Mouse (Mus musculus) liver, embryonic 12.5 days (tissue): ENCODE measurements around the gene Irf2bp2. TPM values are rescaled to one million over a fixed set of nuclear protein-coding genes. Genes with fewer than 3 reads are reported as not detected.

ENCODE experiments used
- ATAC-seq: fragments of 200-750 bp; cut with Nextera tagmentation; 2 replicates; pipeline ENCODE4 v1.8.0; 2017; ENCODE audit warnings: moderate number of reproducible peaks, mild to moderate bottlenecking, moderate library complexity
- H3K27ac ChIP-seq: fragments of 300-500 bp; sonication (generic); 2 replicates; pipeline ENCODE4 v1.5.1; 2016; ENCODE audit warnings: mild to moderate bottlenecking
- H3K27me3 ChIP-seq: fragments of 300-500 bp; sonication (generic); replicated peaks from 2 replicates; pipeline ENCODE4 v1.6.1; 2016; ENCODE audit warnings: mild to moderate bottlenecking, moderate library complexity
- H3K36me3 ChIP-seq: fragments of 300-500 bp; sonication (generic); 2 replicates; pipeline ENCODE4 v1.6.1; 2016; ENCODE audit warnings: mild to moderate bottlenecking, moderate library complexity
- H3K4me1 ChIP-seq: fragments of 300-500 bp; sonication (generic); 2 replicates; pipeline ENCODE4 v1.6.1; 2016
- H3K4me2 ChIP-seq: fragments of 300-500 bp; sonication (generic); 2 replicates; pipeline ENCODE4 v1.6.1; 2016; ENCODE audit warnings: mild to moderate bottlenecking, moderate library complexity
- H3K4me3 ChIP-seq: fragments of 300-500 bp; sonication (generic); 2 replicates; pipeline ENCODE4 v1.5.1; 2016; ENCODE audit warnings: mild to moderate bottlenecking, moderate library complexity
- H3K9ac ChIP-seq: fragments of 300-500 bp; sonication (generic); 2 replicates; pipeline ENCODE4 v1.6.1; 2016; ENCODE audit warnings: mild to moderate bottlenecking, moderate library complexity
- H3K9me3 ChIP-seq: fragments of 300-500 bp; sonication (generic); replicated peaks from 2 replicates; pipeline ENCODE4 v1.6.1; 2016; ENCODE audit warnings: mild to moderate bottlenecking, moderate library complexity
- WGBS: fragments of 180-500 bp; shearing (Covaris S2); methylation state at CpG from one replicate; pipeline ENCODE4 v1.1.7; 2016; ENCODE audit not compliant: insufficient replicate concordance; 5-methylcytosine and 5-hydroxymethylcytosine counted together
- polyA plus RNA-seq: library from polyadenylated mRNA; unstranded; fragments of >200 nt; fragmentation: Nextera tagmentation; extraction: Ambion mirVana; gene quantifications from 2 replicates; pipeline ENCODE4 v1.2.1, GENCODE M21; 2016

Gene Irf2bp2
- polyA plus RNA-seq, 1 experiment from 2014 or later = 5.5 TPM

- H3K36me3 ChIP-seq = peaks cover 22% of the 10 kb centered on the region
- WGBS = 13% methylated on average over 13 of the region's 13 CpGs
- peak overlapping the region; percentile 89 for H3K27ac ChIP-seq
- H3K4me3 ChIP-seq = peak overlapping the region; percentile 66
- H3K4me2 ChIP-seq = peak overlapping the region; percentile 99
- peaks cover 61% of the 10 kb centered on the region for H3K4me1 ChIP-seq
- 0 out of 2 replicates have a peak, but pooled peaks cover 4% of the 10 kb centered on the region for H3K9me3 ChIP-seq
- H3K27me3 ChIP-seq = no peaks in the 10 kb centered on the region
- no peak for ATAC-seq
- peak overlapping the region; percentile 85 for H3K9ac ChIP-seq
These were observed 10.3 kb downstream of the Irf2bp2 start for GRCm38 (mm10) chr8:126583534-126583933.

DNA sequence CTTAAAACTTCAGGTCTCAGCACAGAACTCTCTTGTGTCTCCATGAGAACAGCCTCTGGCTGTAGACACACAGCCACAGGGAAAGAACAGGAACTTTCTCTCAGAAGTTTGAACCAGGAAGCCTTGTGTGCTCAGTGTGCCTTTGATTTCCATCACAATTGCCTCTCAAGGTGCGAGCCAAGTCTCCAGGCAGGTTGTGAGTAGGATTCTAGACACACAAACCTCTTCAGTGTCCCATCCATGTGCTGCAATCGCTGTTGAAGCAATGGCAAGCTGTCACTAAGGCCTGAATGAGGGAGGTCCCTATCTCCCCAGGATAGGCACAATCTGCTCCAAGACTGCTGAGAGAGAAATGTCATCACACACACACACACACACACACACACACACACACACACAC lies 10.8 kb downstream of the Irf2bp2 start:
- H3K4me2 ChIP-seq = peak overlapping the region; percentile 99
- H3K9me3 ChIP-seq = 0 out of 2 replicates have a peak, but pooled peaks cover 4% of the 10 kb centered on the region
- H3K36me3 ChIP-seq = peaks cover 22% of the 10 kb centered on the region
- H3K27me3 ChIP-seq = no peaks in the 10 kb centered on the region
- peaks cover 55% of the 10 kb centered on the region for H3K4me1 ChIP-seq
- no peak for ATAC-seq
- H3K27ac ChIP-seq = peak overlapping the region; percentile 89
- WGBS = 53% methylated on average over 2 of the region's 2 CpGs
- no peak overlapping the region for H3K4me3 ChIP-seq
- no peak overlapping the region for H3K9ac ChIP-seq

DNA sequence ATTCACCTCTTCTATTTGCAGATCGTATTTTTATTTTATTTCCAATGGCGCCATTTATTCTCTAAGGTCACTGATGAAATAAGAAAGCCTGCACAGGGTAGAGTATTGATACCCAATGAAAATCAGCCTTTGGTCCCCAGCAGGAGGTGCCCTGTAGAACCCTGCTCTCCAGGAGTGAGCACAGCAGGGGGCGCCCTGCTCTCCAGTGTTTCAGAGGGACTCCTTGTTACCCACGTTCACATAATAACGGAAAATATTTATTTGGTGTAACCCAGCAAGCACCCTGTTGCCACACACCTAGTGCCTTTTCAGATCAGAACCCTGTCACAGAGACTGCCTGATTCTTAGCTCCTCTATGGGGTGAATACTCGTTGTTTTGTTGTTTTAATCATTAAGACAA lies 11.3 kb downstream of the Irf2bp2 start:
- Histone ChIP-seq H3K36me3 (peaks cover 17% of the 10 kb centered on the region), H3K4me1 (peaks cover 50% of the 10 kb centered on the region), H3K4me3 (no peak overlapping the region), H3K27ac (peak overlapping the region; percentile 89), H3K9ac (no peak overlapping the region), H3K9me3 (0 out of 2 replicates have a peak, but pooled peaks cover 4% of the 10 kb centered on the region), H3K27me3 (no peaks in the 10 kb centered on the region), H3K4me2 (no peak overlapping the region)
- 21% methylated on average over 6 of the region's 6 CpGs for WGBS
- ATAC-seq = peak; percentile 59; the same call in 1 of the 2 replicates

GRCm38 (mm10) chr8:126581662-126582061 lies 12.1 kb downstream of the Irf2bp2 start:
- H3K4me2 ChIP-seq = no peak overlapping the region
- no peak overlapping the region for H3K9ac ChIP-seq
- H3K36me3 ChIP-seq = peaks cover 11% of the 10 kb centered on the region
- no peak overlapping the region for H3K27ac ChIP-seq
- no peak for ATAC-seq
- 0 out of 2 replicates have a peak, but pooled peaks cover 4% of the 10 kb centered on the region for H3K9me3 ChIP-seq
- WGBS = 79% methylated on average over 6 of the region's 6 CpGs
- H3K27me3 ChIP-seq = no peaks in the 10 kb centered on the region
- no peak overlapping the region for H3K4me3 ChIP-seq
- peaks cover 42% of the 10 kb centered on the region for H3K4me1 ChIP-seq

DNA sequence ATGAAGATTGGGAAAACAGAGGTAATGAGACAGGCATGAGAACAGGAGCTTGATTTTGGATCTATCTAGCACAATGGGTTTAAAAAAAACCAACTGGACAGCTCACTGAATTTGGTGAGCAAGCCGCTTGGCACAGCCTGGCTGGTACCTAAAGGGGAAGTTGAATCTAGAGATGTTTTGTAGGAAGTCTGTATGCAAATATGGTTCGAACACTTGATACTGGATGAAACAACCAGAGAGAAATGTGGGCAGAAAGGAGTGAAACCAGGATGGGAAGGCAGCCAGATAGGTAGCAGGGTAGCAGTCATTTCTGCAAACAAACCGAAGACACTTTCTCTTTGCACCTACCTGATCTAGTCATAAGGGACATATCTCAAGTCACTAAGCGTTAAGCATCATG lies 13.0 kb downstream of the Irf2bp2 start:
- no peak for ATAC-seq
- 0 out of 2 replicates have a peak, but pooled peaks cover 4% of the 10 kb centered on the region for H3K9me3 ChIP-seq
- H3K27me3 ChIP-seq = no peaks in the 10 kb centered on the region
- peaks cover 34% of the 10 kb centered on the region for H3K4me1 ChIP-seq
- 76% methylated on average over 4 of the region's 4 CpGs for WGBS
- no peak overlapping the region for H3K4me3 ChIP-seq
- no peak overlapping the region for H3K9ac ChIP-seq
- no peak overlapping the region for H3K4me2 ChIP-seq
- peaks cover 6% of the 10 kb centered on the region; the same call in 1 of the 2 replicates for H3K36me3 ChIP-seq
- H3K27ac ChIP-seq = no peak overlapping the region

DNA sequence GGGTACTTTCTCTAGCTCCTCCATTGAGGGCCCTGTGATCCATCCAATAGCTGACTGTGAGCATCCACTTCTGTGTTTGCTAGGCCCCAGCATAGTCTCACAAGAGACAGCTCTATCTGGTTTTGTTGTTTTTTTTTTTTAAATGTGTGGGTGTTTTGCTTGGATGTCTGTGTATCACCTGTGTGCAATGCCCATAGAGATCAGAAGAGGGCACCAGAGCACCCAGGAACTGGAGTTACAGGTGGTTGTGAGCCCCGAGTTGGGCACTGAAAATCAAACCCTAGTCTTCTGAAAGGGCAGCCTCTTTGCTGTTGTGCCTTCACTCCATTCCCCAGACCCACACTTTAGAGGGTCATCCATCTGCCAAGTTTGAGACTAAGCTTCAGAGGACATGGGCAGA lies 13.7 kb downstream of the Irf2bp2 start:
- no peak for ATAC-seq

GRCm38 (mm10) chr8:126578641-126579040 lies 15.1 kb downstream of the Irf2bp2 start:
- 63% methylated on average over 3 of the region's 3 CpGs for WGBS
- Histone ChIP-seq H3K4me1 (peaks cover 16% of the 10 kb centered on the region), H3K9me3 (0 out of 2 replicates have a peak, but pooled peaks cover 4% of the 10 kb centered on the region), H3K27ac (no peak overlapping the region), H3K4me3 (no peak overlapping the region), H3K27me3 (no peaks in the 10 kb centered on the region), H3K9ac (no peak overlapping the region), H3K36me3 (no peaks in the 10 kb centered on the region), H3K4me2 (no peak overlapping the region)
- ATAC-seq = no peak

More for the DNA sequence above, 13.7 kb downstream of the Irf2bp2 start:
- Histone ChIP-seq H3K4me3 (no peak overlapping the region), H3K4me2 (no peak overlapping the region), H3K4me1 (peaks cover 27% of the 10 kb centered on the region), H3K9ac (no peak overlapping the region), H3K27me3 (no peaks in the 10 kb centered on the region), H3K36me3 (0 out of 2 replicates have a peak, but pooled peaks cover under 1% of the 10 kb centered on the region), H3K27ac (no peak overlapping the region), H3K9me3 (0 out of 2 replicates have a peak, but pooled peaks cover 4% of the 10 kb centered on the region)
- WGBS = 62% methylated on average over 1 of the region's 1 CpGs

DNA sequence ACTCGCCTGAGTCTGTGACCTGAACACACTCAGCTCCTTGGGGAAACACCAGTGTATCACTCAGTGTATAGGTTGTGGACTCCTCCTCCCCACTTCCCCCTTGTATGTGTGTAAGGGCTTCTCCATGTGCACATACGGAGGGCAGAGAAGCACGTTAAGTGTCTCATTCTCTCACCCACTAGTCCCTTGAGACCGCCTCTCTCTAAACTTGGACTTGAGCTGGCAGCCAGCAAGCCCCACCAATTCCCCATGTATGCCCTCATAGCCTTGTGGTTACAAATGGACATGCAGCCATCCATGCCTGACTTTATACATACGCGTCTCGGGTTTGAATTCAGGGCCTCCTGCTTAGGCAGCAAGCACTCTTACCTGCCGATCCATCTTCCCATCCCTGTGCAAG lies 16.9 kb downstream of the Irf2bp2 start:
- Histone ChIP-seq H3K4me3 (no peak overlapping the region), H3K4me1 (peaks cover 4% of the 10 kb centered on the region; the same call in 1 of the 2 replicates), H3K9me3 (0 out of 2 replicates have a peak, but pooled peaks cover 4% of the 10 kb centered on the region), H3K27me3 (no peaks in the 10 kb centered on the region), H3K36me3 (no peaks in the 10 kb centered on the region), H3K27ac (no peak overlapping the region), H3K9ac (no peak overlapping the region), H3K4me2 (no peak overlapping the region)
- 80% methylated on average over 8 of the region's 8 CpGs for WGBS
- ATAC-seq = no peak

- Histone ChIP-seq H3K4me3 (no peak overlapping the region), H3K4me2 (no peak overlapping the region), H3K9me3 (0 out of 2 replicates have a peak, but pooled peaks cover 4% of the 10 kb centered on the region), H3K27ac (no peak overlapping the region), H3K27me3 (no peaks in the 10 kb centered on the region), H3K4me1 (peaks cover 4% of the 10 kb centered on the region; the same call in 1 of the 2 replicates), H3K9ac (no peak overlapping the region), H3K36me3 (no peaks in the 10 kb centered on the region)
- ATAC-seq = no peak
These were observed 17.7 kb downstream of the Irf2bp2 start for GRCm38 (mm10) chr8:126576086-126576485.

DNA sequence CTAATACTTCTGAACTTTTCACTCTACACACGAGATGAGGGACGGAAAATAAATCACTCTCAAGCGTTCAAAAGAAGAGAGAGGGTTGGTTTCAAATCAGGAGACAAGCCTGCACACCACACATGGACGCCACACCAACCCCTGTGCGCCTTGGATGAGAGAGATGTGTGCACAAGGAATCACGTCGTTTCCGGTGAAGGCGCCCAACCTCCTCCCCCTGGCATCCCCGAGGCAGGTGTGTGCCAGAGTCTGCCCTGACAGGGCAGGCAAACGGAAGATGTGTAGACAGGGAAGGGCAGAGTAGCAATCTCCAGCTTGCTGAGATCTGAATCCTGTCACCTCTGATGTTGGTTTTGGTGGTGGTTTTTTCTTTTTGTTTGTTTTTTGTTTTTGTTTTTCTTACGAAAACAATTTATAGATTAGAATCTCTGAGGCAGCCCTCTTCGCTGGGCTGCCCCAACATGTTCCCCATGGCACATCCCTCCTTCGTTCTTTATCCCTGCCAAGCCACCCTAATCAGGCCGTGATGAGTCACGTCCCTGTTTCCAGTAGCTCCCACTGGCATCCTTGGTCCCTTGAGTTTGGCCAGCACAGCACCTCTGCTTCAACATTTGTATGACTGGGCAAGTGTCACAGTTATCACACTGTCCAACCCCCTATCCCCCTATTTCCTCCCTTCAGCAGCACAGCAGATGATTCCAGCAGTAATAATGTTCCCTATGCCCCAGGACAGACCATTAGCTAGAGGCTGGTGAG lies 18.7 kb downstream of the Irf2bp2 start:
- H3K4me2 ChIP-seq = no peak overlapping the region
- H3K27me3 ChIP-seq = no peaks in the 10 kb centered on the region
- no peak overlapping the region for H3K9ac ChIP-seq
- no peaks in the 10 kb centered on the region for H3K36me3 ChIP-seq
- H3K27ac ChIP-seq = no peak overlapping the region
- no peak overlapping the region for H3K4me3 ChIP-seq
- H3K4me1 ChIP-seq = peaks cover 4% of the 10 kb centered on the region; the same call in 1 of the 2 replicates
- WGBS = 73% methylated on average over 16 of the region's 16 CpGs
- no peaks in the 10 kb centered on the region for H3K9me3 ChIP-seq
- no peak for ATAC-seq

DNA sequence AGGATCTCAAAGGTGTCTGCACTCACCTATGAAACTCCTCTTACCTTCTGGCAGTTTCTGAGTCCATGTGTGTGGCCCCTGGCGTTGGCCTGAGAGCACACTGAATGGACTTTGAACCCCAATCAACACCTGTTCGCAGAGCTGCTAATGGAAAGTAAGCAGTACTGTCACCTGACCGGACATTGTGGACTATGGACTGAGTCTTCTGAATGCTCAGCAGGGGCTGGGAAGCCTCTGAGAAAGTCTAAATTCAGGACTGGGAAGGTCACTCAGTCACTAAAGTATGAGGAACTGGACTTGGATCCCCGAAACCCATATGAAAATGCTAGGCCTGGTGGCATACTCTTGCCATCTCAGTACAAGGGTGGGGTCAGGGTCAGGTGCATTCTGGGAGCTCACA lies 19.9 kb downstream of the Irf2bp2 start:
- H3K9ac ChIP-seq = no peak overlapping the region
- no peak overlapping the region for H3K4me3 ChIP-seq
- H3K4me2 ChIP-seq = no peak overlapping the region
- no peaks in the 10 kb centered on the region for H3K36me3 ChIP-seq
- H3K4me1 ChIP-seq = peaks cover 4% of the 10 kb centered on the region; the same call in 1 of the 2 replicates
- no peaks in the 10 kb centered on the region for H3K27me3 ChIP-seq
- H3K27ac ChIP-seq = no peak overlapping the region
- WGBS = 69% methylated on average over 4 of the region's 4 CpGs
- ATAC-seq = no peak
- no peaks in the 10 kb centered on the region for H3K9me3 ChIP-seq

GRCm38 (mm10) chr8:126573079-126573694 lies 20.6 kb downstream of the Irf2bp2 start:
- ATAC-seq = no peak
- no peak overlapping the region for H3K4me2 ChIP-seq

More at GRCm38 (mm10) chr8:126573079-126573694, 20.6 kb downstream of the Irf2bp2 start:
- no peaks in the 10 kb centered on the region for H3K27me3 ChIP-seq
- 55% methylated on average over 6 of the region's 6 CpGs for WGBS
- no peaks in the 10 kb centered on the region for H3K9me3 ChIP-seq
- H3K4me1 ChIP-seq = peaks cover 4% of the 10 kb centered on the region; the same call in 1 of the 2 replicates
- H3K36me3 ChIP-seq = no peaks in the 10 kb centered on the region
- H3K9ac ChIP-seq = no peak overlapping the region
- no peak overlapping the region for H3K27ac ChIP-seq
- H3K4me3 ChIP-seq = no peak overlapping the region
